Mouse (Mus musculus): ENCODE data around the gene Idh3g. TPM values are rescaled to one million over a fixed set of nuclear protein-coding genes. Genes with fewer than 3 reads are reported as not detected.

Gene Idh3g
- polyA plus RNA-seq (2017; shearing (Covaris generic)), result 214 TPM

DNA sequence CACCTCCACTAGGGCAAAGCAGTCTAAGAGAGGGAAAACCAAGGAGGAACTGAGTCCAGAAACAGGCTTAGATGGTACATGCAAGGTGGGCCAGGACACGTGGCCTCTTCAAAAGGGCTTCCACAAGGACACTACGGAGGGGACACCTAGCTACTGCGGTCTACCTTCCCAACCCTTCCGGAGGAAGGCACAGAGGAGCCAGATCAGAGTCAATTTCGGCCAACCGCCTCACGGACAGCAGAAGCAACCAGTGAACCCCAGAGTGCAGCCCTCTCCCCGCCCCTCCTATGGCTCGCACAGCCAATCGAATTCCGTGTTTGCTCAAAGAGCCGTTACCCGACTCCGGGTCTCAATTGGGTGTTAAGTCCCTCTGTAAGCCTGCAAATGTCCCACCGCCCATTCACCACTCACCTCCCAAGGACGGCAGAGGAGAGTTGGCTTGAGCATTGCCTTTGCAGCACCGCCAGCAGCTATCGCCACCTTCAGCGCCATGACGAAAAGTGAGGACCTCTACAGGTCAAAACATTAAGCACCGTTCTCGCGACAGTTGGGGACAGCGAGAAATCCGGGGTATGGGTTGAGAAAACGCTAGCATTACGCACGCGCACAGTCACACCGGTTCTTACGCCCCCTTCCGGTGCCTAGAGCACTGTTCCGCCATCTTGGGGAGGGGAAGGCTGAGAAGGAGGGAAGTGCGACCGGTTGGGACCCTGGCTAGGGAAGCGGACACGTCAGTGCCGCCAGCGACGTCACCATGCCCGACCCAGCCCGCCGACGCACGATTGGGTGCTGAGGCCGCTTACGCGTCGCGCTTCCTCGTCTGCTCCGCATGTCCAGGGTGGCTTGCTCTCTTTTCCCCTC, at the start of gene Idh3g, which contains the start of gene Ssr4:
Idh3g (minus strand) TSS at position 534 of the 861 bp plus-strand sequence.
Ssr4 (plus strand) TSS at position 665 of the 861 bp plus-strand sequence.

DNA sequence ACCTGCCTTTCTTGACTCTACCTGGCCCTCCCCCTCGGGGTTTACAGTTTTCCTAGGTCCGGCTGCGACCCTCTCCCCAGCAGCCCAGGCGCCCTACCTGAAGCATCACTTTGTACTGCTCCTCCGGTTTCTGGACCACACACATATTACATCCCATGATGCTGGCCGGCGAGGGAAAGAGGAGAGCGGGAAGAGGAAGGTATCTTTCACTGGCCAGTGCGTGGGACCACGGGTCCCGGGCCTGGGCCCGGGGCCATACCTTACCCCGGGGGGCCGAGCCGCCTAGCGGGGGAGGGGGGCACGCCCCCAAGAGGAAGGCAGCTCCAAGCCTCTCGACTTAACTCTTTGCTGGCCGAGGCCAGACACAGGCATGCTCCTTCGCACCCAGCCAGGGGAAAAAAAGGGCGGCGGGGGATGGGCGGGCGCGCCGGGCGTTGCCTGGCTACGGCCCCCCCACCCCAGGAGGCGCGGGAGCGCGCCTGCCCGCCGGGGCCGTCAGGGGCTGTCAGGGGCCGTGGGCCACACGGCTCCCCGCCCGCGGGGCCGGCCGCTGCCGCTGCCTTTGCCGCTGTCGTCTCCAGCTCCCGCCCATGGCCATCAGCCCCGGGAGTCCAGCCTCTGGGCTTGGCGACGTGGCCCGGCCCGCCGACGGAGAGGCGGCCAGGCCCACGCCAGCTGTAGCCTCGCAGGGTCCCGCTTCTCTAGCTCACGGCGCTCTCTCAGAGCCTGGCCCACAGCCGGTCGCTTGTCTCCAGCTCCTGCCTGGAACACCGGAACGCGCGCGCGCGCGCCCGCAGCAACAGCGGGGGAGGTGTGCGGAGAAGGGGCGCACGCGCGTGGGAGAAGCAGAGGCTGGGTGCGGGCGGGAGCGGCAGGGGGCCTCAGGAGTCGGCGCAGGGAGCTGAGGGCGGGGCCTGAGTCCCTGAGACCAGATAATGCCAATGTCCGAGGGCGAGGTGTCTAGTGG, 37.8 kb upstream of the Idh3g start, which contains the start of gene Pdzd4:
Pdzd4 (minus strand) TSS at position 785 of the 967 bp plus-strand sequence.

DNA sequence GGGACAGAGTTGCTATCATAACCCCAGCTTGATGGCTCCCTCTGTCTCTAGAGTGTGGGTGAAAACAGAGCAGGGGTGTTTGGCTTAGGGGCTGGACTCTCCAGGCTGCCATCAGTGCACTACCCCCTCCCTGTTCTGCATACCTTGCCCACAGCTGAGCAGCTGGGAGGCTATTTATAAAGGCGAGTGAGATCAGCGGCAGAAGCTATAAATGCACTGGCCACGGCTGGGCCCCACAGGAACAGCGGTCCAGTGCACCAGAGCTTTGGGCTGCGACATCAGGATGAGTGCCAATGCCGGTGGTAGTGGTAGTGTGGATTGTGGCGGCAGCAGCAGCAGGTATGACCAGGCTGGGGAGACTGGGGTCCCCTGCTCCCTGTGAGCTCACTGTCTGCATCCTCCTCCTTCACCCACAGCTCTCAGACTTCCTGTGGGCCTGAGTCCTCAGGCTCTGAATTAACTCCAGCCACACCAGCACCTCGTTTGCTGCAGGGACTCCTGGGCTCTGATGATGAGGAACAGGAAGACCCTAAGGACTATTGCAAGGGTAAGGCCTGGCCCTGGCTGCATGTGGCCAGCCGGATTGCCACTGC, 12.4 kb downstream of the Idh3g start, which contains the start of gene Srpk3:
Srpk3 (plus strand) TSS at position 238 of the 593 bp plus-strand sequence.

DNA sequence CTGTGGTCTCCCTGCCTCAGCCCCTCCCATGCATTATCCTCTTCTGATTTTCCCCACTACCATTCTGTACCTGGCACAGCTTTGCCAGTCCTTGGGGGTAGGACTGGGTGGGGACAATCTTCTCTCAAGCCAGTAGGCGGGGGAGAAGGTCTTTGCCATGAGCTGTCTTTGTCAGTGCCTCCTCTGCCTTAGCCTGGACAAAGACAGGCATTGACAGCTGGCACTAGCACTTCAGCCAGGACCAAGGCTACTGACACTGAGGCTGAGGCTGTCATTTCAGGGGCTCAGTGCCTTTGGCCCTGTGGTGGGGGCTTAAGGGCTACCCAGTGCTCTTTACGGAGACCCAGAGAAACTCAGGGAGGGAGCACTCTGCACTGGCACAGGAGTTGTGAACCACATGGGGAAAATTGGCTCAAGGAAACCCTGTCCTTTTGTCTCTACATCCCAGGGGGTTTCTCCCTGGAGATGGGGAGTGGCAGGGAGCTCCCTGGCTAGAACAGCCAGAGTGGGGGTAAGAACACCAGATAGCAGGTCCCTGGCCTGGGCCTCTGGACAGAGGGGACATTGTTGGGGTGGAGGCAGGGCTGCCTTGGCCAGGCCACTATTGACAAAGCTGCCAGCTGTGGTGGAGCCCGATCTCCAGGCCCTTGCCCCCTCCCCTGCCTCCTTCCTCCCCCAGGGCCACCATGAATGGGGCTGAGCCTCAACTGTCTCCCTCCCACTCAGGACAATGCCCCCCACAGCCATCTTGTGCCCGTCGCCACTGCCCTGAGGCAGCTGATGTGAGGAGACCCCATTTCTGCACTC, 30.2 kb downstream of the Idh3g start, which contains the start of gene Plxnb3:
Plxnb3 (plus strand) TSS at position 757 of the 807 bp plus-strand sequence.

Other genes starting within 250 kb of the Idh3g start
- not detected for gene Dusp9, start 147.5 kb downstream of the Idh3g start, polyA plus RNA-seq (2017; shearing (Covaris generic))
- gene Pnck, start 126.8 kb downstream of the Idh3g start, polyA plus RNA-seq (2017; shearing (Covaris generic)), result 1.1 TPM
- gene Slc6a8, start 113.7 kb downstream of the Idh3g start, polyA plus RNA-seq (2017; shearing (Covaris generic)), result not detected
- 227 TPM for gene Bcap31, start 70.7 kb downstream of the Idh3g start, polyA plus RNA-seq (2017; shearing (Covaris generic))
- 23.2 TPM for gene Abcd1, start 70.3 kb downstream of the Idh3g start, polyA plus RNA-seq (2017; shearing (Covaris generic))
- gene Plxnb3, start 29.8 kb downstream of the Idh3g start, polyA plus RNA-seq (2017; shearing (Covaris generic)), result not detected
- 0.41 TPM for gene Srpk3, start 12.5 kb downstream of the Idh3g start, polyA plus RNA-seq (2017; shearing (Covaris generic))
- gene Ssr4, start 131 bp upstream of the Idh3g start, polyA plus RNA-seq (2017; shearing (Covaris generic)), result 169 TPM
- 0.15 TPM for gene Pdzd4, start 38.1 kb upstream of the Idh3g start, polyA plus RNA-seq (2017; shearing (Covaris generic))
- 2.3 TPM for gene Avpr2, start 105.2 kb upstream of the Idh3g start, polyA plus RNA-seq (2017; shearing (Covaris generic))
- 32.4 TPM for gene L1cam, start 109.2 kb upstream of the Idh3g start, polyA plus RNA-seq (2017; shearing (Covaris generic))
- gene Arhgap4, start 135.0 kb upstream of the Idh3g start, polyA plus RNA-seq (2017; shearing (Covaris generic)), result 252 TPM
- gene Naa10, start 135.0 kb upstream of the Idh3g start, polyA plus RNA-seq (2017; shearing (Covaris generic)), result 123 TPM
- 2.1 TPM for gene Renbp, start 144.0 kb upstream of the Idh3g start, polyA plus RNA-seq (2017; shearing (Covaris generic))
- gene Hcfc1, start 179.5 kb upstream of the Idh3g start, polyA plus RNA-seq (2017; shearing (Covaris generic)), result 41.7 TPM
- 212 TPM for gene Irak1, start 237.0 kb upstream of the Idh3g start, polyA plus RNA-seq (2017; shearing (Covaris generic))